Mouse (Mus musculus) olfactory bulb, adult 2 months (tissue): ENCODE results near the gene Prg2.

Experiments used
- CTCF ChIP-seq: fragments of 200-500 bp; IDR thresholded peaks from 2 replicates; pipeline ENCODE4 v1.5.1; 2012; ENCODE audit warnings: low read depth, mild to moderate bottlenecking, low read length, moderate library complexity; ENCODE audit not compliant: insufficient read depth
- POLR2A ChIP-seq: fragments of 200-500 bp; IDR thresholded peaks from 2 replicates; pipeline ENCODE4 v1.6.1; 2012; ENCODE audit warnings: mild to moderate bottlenecking, low read depth, low read length, moderate library complexity; ENCODE audit not compliant: insufficient read depth

DNA sequence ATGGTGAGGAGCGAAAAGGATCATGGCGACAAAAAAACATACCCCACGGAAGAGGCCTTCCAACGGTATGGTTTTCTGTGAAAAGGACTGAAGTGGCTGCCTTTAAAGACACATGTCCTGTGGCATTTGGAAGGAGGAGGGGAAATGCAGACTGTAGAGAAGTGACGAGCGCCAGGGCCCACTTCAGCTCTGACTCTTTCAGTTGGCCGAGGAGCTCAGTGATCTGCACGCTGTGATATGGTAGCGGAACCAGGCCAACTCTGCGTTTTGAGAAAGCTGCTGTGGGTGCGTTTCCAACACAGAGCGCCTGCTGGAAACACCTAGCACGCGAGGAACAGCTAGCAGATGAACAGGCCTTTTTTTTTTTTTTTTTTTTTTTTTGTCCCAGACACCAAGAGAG lies 32.4 kb downstream of the Prg2 start:
- TF ChIP-seq CTCF (no peak), POLR2A (no peak)
